Mouse (Mus musculus): ENCODE data around the gene Rab34. TPM values are rescaled to one million over a fixed set of nuclear protein-coding genes. Genes with fewer than 3 reads are reported as not detected.
A peak's percentile ranks its signal among the peaks of the same experiment; 100 is the strongest.

The Rab34 gene
- polyA plus RNA-seq, 1 experiment from 2014 or later, result 51.5 TPM

- WGBS, result 75% methylated on average over 5 of the region's 5 CpGs
- Histone ChIP-seq H3K36me3 (ENCODE audit: control insufficient read depth, insufficient read depth) (peaks cover 59% of the 10 kb centered on the region), H3K9ac (ENCODE audit: low read length) (no peak overlapping the region), H3K27me3 (ENCODE audit: control insufficient read depth, insufficient read depth, low read length) (no peaks in the 10 kb centered on the region), H3K4me1 (ENCODE audit: control insufficient read depth, insufficient read depth, low read length) (peaks cover 9% of the 10 kb centered on the region), H3K9me3 (replicated peaks; ENCODE audit: control insufficient read depth, low read length) (no peaks in the 10 kb centered on the region), H3K27ac (ENCODE audit: low read length) (no peak overlapping the region), H3K4me3 (ENCODE audit: low read length) (no peak overlapping the region), H3K4me2 (ENCODE audit: low read depth, low read length) (no peak overlapping the region)
- no peak for ATAC-seq (replicated peaks; ENCODE audit: extremely low read depth, insufficient read depth, low FRiP score)
Observed at GRCm38 (mm10) chr11:78155674-78156073, 32.6 kb upstream of the Rab34 start.

GRCm38 (mm10) chr11:78156156-78156699 is 32.0 kb upstream of the Rab34 start:
- H3K4me3 ChIP-seq (ENCODE audit: low read length), result no peak overlapping the region
- no peaks in the 10 kb centered on the region for H3K9me3 ChIP-seq (replicated peaks; ENCODE audit: control insufficient read depth, low read length)
- H3K27me3 ChIP-seq (ENCODE audit: control insufficient read depth, insufficient read depth, low read length), result no peaks in the 10 kb centered on the region
- 74% methylated on average over 6 of the region's 6 CpGs for WGBS
- no peak for ATAC-seq (replicated peaks; ENCODE audit: extremely low read depth, insufficient read depth, low FRiP score)
- no peak overlapping the region for H3K27ac ChIP-seq (ENCODE audit: low read length)
- H3K4me2 ChIP-seq (ENCODE audit: low read depth, low read length), result no peak overlapping the region
- no peak overlapping the region for H3K9ac ChIP-seq (ENCODE audit: low read length)
- H3K4me1 ChIP-seq (ENCODE audit: control insufficient read depth, insufficient read depth, low read length), result peaks cover 9% of the 10 kb centered on the region
- H3K36me3 ChIP-seq (ENCODE audit: control insufficient read depth, insufficient read depth), result peaks cover 56% of the 10 kb centered on the region

- 21% methylated on average over 2 of the region's 2 CpGs for WGBS
- peaks cover 52% of the 10 kb centered on the region for H3K36me3 ChIP-seq (ENCODE audit: control insufficient read depth, insufficient read depth)
Observed at GRCm38 (mm10) chr11:78159096-78159495, 29.1 kb upstream of the Rab34 start.

GRCm38 (mm10) chr11:78159557-78159956 is 28.7 kb upstream of the Rab34 start:
- H3K9ac ChIP-seq (ENCODE audit: low read length), result no peak overlapping the region
- H3K4me1 ChIP-seq (ENCODE audit: control insufficient read depth, insufficient read depth, low read length), result peaks cover 25% of the 10 kb centered on the region
- no peak overlapping the region for H3K27ac ChIP-seq (ENCODE audit: low read length)
- peaks cover 48% of the 10 kb centered on the region for H3K36me3 ChIP-seq (ENCODE audit: control insufficient read depth, insufficient read depth)
- WGBS, result 69% methylated on average over 7 of the region's 7 CpGs
- H3K4me2 ChIP-seq (ENCODE audit: low read depth, low read length), result no peak overlapping the region
- no peaks in the 10 kb centered on the region for H3K9me3 ChIP-seq (replicated peaks; ENCODE audit: control insufficient read depth, low read length)
- no peak for ATAC-seq (replicated peaks; ENCODE audit: extremely low read depth, insufficient read depth, low FRiP score)
- no peaks in the 10 kb centered on the region for H3K27me3 ChIP-seq (ENCODE audit: control insufficient read depth, insufficient read depth, low read length)
- H3K4me3 ChIP-seq (ENCODE audit: low read length), result no peak overlapping the region

More at GRCm38 (mm10) chr11:78159096-78159495, 29.1 kb upstream of the Rab34 start:
- peak; percentile 10; the same call in 1 of the 2 replicates for ATAC-seq (replicated peaks; ENCODE audit: extremely low read depth, insufficient read depth, low FRiP score)
- Histone ChIP-seq H3K4me2 (ENCODE audit: low read depth, low read length) (no peak overlapping the region), H3K9me3 (replicated peaks; ENCODE audit: control insufficient read depth, low read length) (no peaks in the 10 kb centered on the region), H3K4me1 (ENCODE audit: control insufficient read depth, insufficient read depth, low read length) (peaks cover 25% of the 10 kb centered on the region), H3K4me3 (ENCODE audit: low read length) (no peak overlapping the region), H3K27me3 (ENCODE audit: control insufficient read depth, insufficient read depth, low read length) (no peaks in the 10 kb centered on the region), H3K9ac (ENCODE audit: low read length) (no peak overlapping the region), H3K27ac (ENCODE audit: low read length) (no peak overlapping the region)

- Histone ChIP-seq H3K9ac (ENCODE audit: low read length) (no peak overlapping the region), H3K27ac (ENCODE audit: low read length) (no peak overlapping the region), H3K4me2 (ENCODE audit: low read depth, low read length) (no peak overlapping the region), H3K36me3 (ENCODE audit: control insufficient read depth, insufficient read depth) (peaks cover 43% of the 10 kb centered on the region), H3K9me3 (replicated peaks; ENCODE audit: control insufficient read depth, low read length) (no peaks in the 10 kb centered on the region), H3K4me1 (ENCODE audit: control insufficient read depth, insufficient read depth, low read length) (peaks cover 25% of the 10 kb centered on the region), H3K27me3 (ENCODE audit: control insufficient read depth, insufficient read depth, low read length) (no peaks in the 10 kb centered on the region), H3K4me3 (ENCODE audit: low read length) (no peak overlapping the region)
- WGBS, result 84% methylated on average over 18 of the region's 18 CpGs
- ATAC-seq (replicated peaks; ENCODE audit: extremely low read depth, insufficient read depth, low FRiP score), result no peak
Observed at GRCm38 (mm10) chr11:78160171-78160570, 28.1 kb upstream of the Rab34 start.

GRCm38 (mm10) chr11:78160675-78161074 is 27.6 kb upstream of the Rab34 start:
- Histone ChIP-seq H3K4me3 (ENCODE audit: low read length) (no peak overlapping the region), H3K4me2 (ENCODE audit: low read depth, low read length) (no peak overlapping the region), H3K9me3 (replicated peaks; ENCODE audit: control insufficient read depth, low read length) (no peaks in the 10 kb centered on the region), H3K27ac (ENCODE audit: low read length) (no peak overlapping the region), H3K27me3 (ENCODE audit: control insufficient read depth, insufficient read depth, low read length) (no peaks in the 10 kb centered on the region), H3K36me3 (ENCODE audit: control insufficient read depth, insufficient read depth) (peaks cover 38% of the 10 kb centered on the region), H3K4me1 (ENCODE audit: control insufficient read depth, insufficient read depth, low read length) (peaks cover 27% of the 10 kb centered on the region), H3K9ac (ENCODE audit: low read length) (no peak overlapping the region)
- 90% methylated on average over 3 of the region's 3 CpGs for WGBS
- no peak for ATAC-seq (replicated peaks; ENCODE audit: extremely low read depth, insufficient read depth, low FRiP score)

GRCm38 (mm10) chr11:78161169-78161568 is 27.1 kb upstream of the Rab34 start:
- Histone ChIP-seq H3K4me3 (ENCODE audit: low read length) (no peak overlapping the region), H3K36me3 (ENCODE audit: control insufficient read depth, insufficient read depth) (peaks cover 35% of the 10 kb centered on the region), H3K27ac (ENCODE audit: low read length) (no peak overlapping the region), H3K9ac (ENCODE audit: low read length) (no peak overlapping the region), H3K4me1 (ENCODE audit: control insufficient read depth, insufficient read depth, low read length) (peaks cover 32% of the 10 kb centered on the region), H3K4me2 (ENCODE audit: low read depth, low read length) (no peak overlapping the region), H3K9me3 (replicated peaks; ENCODE audit: control insufficient read depth, low read length) (no peaks in the 10 kb centered on the region), H3K27me3 (ENCODE audit: control insufficient read depth, insufficient read depth, low read length) (no peaks in the 10 kb centered on the region)
- ATAC-seq (replicated peaks; ENCODE audit: extremely low read depth, insufficient read depth, low FRiP score), result no peak
- 87% methylated on average over 14 of the region's 14 CpGs for WGBS

- Histone ChIP-seq H3K27me3 (ENCODE audit: control insufficient read depth, insufficient read depth, low read length) (no peaks in the 10 kb centered on the region), H3K4me2 (ENCODE audit: low read depth, low read length) (0 out of 2 replicates have a peak overlapping the region, but pooled peaks have one; percentile 92), H3K9ac (ENCODE audit: low read length) (peak overlapping the region; percentile 14; the same call in 1 of the 2 replicates), H3K4me1 (ENCODE audit: control insufficient read depth, insufficient read depth, low read length) (peaks cover 36% of the 10 kb centered on the region), H3K4me3 (ENCODE audit: low read length) (no peak overlapping the region), H3K9me3 (replicated peaks; ENCODE audit: control insufficient read depth, low read length) (no peaks in the 10 kb centered on the region), H3K27ac (ENCODE audit: low read length) (no peak overlapping the region), H3K36me3 (ENCODE audit: control insufficient read depth, insufficient read depth) (peaks cover 33% of the 10 kb centered on the region)
- ATAC-seq (replicated peaks; ENCODE audit: extremely low read depth, insufficient read depth, low FRiP score), result no peak
- WGBS, result 58% methylated on average over 4 of the region's 4 CpGs
Observed at GRCm38 (mm10) chr11:78161968-78162367, 26.3 kb upstream of the Rab34 start.

GRCm38 (mm10) chr11:78162504-78162903 is 25.7 kb upstream of the Rab34 start:
- Histone ChIP-seq H3K4me2 (ENCODE audit: low read depth, low read length) (peak overlapping the region; percentile 92), H3K27ac (ENCODE audit: low read length) (no peak overlapping the region; the same call in 1 of the 2 replicates), H3K4me1 (ENCODE audit: control insufficient read depth, insufficient read depth, low read length) (peaks cover 36% of the 10 kb centered on the region), H3K27me3 (ENCODE audit: control insufficient read depth, insufficient read depth, low read length) (no peaks in the 10 kb centered on the region), H3K4me3 (ENCODE audit: low read length) (no peak overlapping the region; the same call in 1 of the 2 replicates), H3K36me3 (ENCODE audit: control insufficient read depth, insufficient read depth) (peaks cover 31% of the 10 kb centered on the region), H3K9me3 (replicated peaks; ENCODE audit: control insufficient read depth, low read length) (no peaks in the 10 kb centered on the region), H3K9ac (ENCODE audit: low read length) (peak overlapping the region; percentile 14)
- ATAC-seq (replicated peaks; ENCODE audit: extremely low read depth, insufficient read depth, low FRiP score), result no peak
- WGBS, result 63% methylated on average over 6 of the region's 6 CpGs
